Mouse (Mus musculus) liver, embryonic 13.5 days (tissue): ENCODE measurements around the gene Oas3. TPM values are rescaled to one million over a fixed set of nuclear protein-coding genes. Genes with fewer than 3 reads are reported as not detected.
"Not testable (repeated sequence)": the region's sequence is repeated elsewhere in the genome, so short reads cannot be mapped to it uniquely, and the experiment has no call there.

Experiments
- ATAC-seq: fragments of 200-750 bp; cut with Nextera tagmentation; 2 replicates; pipeline ENCODE4 v1.8.0; 2017; ENCODE audit warnings: low read depth, mild to moderate bottlenecking, moderate number of reproducible peaks, moderate library complexity
- DNase-seq: peaks from one replicate; pipeline ENCODE4 v3.0.0; 2022
- H3K27ac ChIP-seq: fragments of 300-500 bp; sonication (generic); 2 replicates; pipeline ENCODE4 v1.5.1; 2015; ENCODE audit warnings: moderate library complexity, mild to moderate bottlenecking, inconsistent platforms
- H3K27me3 ChIP-seq: fragments of 300-500 bp; sonication (generic); 2 replicates; pipeline ENCODE4 v1.6.1; 2015; ENCODE audit warnings: mild to moderate bottlenecking, inconsistent platforms
- H3K36me3 ChIP-seq: fragments of 300-500 bp; sonication (generic); 2 replicates; pipeline ENCODE4 v1.6.1; 2015; ENCODE audit warnings: mild to moderate bottlenecking, inconsistent platforms
- H3K4me1 ChIP-seq: fragments of 300-500 bp; sonication (generic); replicated peaks from 2 replicates; pipeline ENCODE4 v1.6.1; 2015; ENCODE audit warnings: inconsistent platforms
- H3K4me2 ChIP-seq: fragments of 300-500 bp; sonication (generic); 2 replicates; pipeline ENCODE4 v1.6.1; 2015; ENCODE audit warnings: inconsistent platforms, mild to moderate bottlenecking, moderate library complexity
- H3K4me3 ChIP-seq: fragments of 300-500 bp; sonication (generic); replicated peaks from 2 replicates; pipeline ENCODE4 v1.5.1; 2015; ENCODE audit warnings: mild to moderate bottlenecking, inconsistent platforms
- H3K9ac ChIP-seq: fragments of 300-500 bp; sonication (generic); 2 replicates; pipeline ENCODE4 v1.6.1; 2015; ENCODE audit warnings: mild to moderate bottlenecking, inconsistent platforms
- H3K9me3 ChIP-seq: fragments of 300-500 bp; sonication (generic); replicated peaks from 2 replicates; pipeline ENCODE4 v1.6.1; 2016; ENCODE audit warnings: inconsistent platforms
- WGBS: fragments of 180-500 bp; shearing (Covaris S2); methylation state at CpG from one replicate; pipeline ENCODE4 v1.1.7; 2015; ENCODE audit not compliant: insufficient replicate concordance; 5-methylcytosine and 5-hydroxymethylcytosine counted together
- polyA plus RNA-seq: library from polyadenylated mRNA; unstranded; fragments of >200 nt; fragmentation: Nextera tagmentation; extraction: Ambion mirVana; gene quantifications from 2 replicates; pipeline ENCODE4 v1.2.1, GENCODE M21; 2015

Oas3 gene
- polyA plus RNA-seq, result 0.12 and 0.17 TPM in 2 replicates

DNA sequence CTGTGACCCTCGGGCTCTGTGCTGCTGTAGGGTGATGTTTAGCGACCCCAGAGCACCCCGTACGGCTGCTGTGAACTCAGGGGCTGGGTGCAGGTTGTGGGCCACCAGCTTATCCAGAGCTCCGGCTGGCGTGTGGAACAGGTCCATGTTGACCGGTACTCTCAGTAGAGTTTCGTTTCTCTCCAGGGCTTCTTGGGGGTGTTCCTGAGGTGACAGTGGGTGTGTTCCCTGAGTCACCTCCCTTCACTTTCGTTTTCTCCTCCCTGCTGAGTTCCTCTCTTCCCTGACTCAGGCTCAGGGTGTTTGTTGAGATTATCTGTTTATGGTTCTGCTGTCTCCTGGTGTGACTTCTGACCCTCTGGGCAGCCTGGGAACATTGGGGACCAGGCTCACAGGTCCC lies at the start of gene Oas3:
Oas3 (minus strand) TSS at position 184 of the 400 bp plus-strand sequence.
- no peak within 1 kb of the TSS for H3K4me2 ChIP-seq
- H3K9me3 ChIP-seq, result no peaks in the 10 kb centered on the region
- no peaks in the 10 kb centered on the region for H3K27me3 ChIP-seq
- no peak for DNase-seq
- ATAC-seq, result no peak
- no peaks in the 10 kb centered on the region for H3K36me3 ChIP-seq
- H3K4me1 ChIP-seq, result peaks cover 20% of the 10 kb centered on the region
- 58% methylated on average over 9 of the region's 9 CpGs for WGBS
- no peak within 1 kb of the TSS for H3K9ac ChIP-seq
- no peak within 1 kb of the TSS for H3K4me3 ChIP-seq
- H3K27ac ChIP-seq, result no peak within 1 kb of the TSS

DNA sequence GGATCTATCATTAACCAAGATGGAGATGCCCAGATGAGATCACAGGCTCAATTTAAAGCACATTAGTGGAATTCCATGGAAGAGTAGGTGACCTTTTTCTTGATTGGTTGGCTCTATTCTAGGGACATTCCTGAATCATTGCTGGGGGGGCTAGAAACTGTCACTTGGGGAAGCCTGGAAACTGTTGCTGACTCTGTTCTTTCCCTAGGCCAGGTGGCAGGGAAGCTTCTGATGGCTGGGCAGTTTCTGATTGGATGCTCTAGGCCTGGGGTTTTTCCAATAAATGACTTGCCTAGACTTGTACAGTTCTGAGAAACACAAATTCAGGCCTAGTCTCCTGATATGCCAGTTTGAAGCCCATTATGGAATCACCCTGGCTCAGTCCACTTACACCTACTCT lies 41.5 kb upstream of the Oas3 start:
- Histone ChIP-seq H3K9me3 (no peaks in the 10 kb centered on the region), H3K9ac (no peak overlapping the region), H3K4me3 (no peak overlapping the region), H3K27ac (no peak overlapping the region), H3K36me3 (no peaks in the 10 kb centered on the region), H3K27me3 (no peaks in the 10 kb centered on the region), H3K4me1 (no peaks in the 10 kb centered on the region), H3K4me2 (no peak overlapping the region)
- DNase-seq, result no peak
- no peak for ATAC-seq

DNA sequence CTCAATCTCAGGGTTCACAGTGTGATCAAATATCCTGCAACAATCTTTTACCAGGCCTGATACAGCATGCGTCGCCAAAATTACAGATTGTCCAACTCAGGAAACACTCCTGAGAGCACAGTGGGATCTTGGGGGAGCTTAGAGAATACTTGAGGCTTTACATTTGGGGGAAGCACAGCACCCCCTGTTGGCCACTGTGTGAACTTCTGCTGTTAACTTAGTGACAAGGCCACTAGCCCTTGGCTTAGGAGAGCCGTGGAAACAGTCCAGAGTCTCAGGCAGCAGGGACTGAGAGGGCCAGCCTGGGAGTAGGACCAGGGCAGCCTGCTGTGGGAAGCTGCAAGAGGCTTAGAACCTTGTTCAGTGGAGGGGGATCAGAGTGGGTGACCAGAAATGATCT lies 38.5 kb upstream of the Oas3 start:
- H3K4me2 ChIP-seq, result no peak overlapping the region
- DNase-seq (no peak), ATAC-seq (no peak)
- no peak overlapping the region for H3K4me3 ChIP-seq
- no peaks in the 10 kb centered on the region for H3K9me3 ChIP-seq
- WGBS, result 56% methylated on average over 3 of the region's 3 CpGs
- no peaks in the 10 kb centered on the region for H3K36me3 ChIP-seq
- no peak overlapping the region for H3K27ac ChIP-seq
- peaks cover 12% of the 10 kb centered on the region for H3K4me1 ChIP-seq
- no peak overlapping the region for H3K9ac ChIP-seq
- no peaks in the 10 kb centered on the region for H3K27me3 ChIP-seq

DNA sequence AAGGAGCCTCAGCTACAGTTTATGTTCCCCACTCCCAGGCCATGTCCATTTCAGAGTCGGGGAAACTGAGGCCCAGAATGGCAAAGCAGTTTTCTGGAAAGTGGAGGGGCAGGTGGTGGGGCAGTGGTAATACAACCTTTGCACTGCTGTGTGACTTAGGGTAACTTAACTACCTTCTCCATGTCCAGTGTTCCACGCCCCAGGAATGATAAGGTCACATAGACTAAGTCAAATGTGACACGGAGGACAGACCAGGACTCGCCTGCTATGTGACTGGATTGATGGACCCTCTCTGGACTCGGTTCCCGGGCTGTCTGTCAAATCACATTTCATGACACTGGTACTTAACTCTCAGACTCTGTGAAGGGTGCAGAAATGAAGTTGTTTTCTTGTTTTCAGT lies 35.6 kb upstream of the Oas3 start:
- DNase-seq (no peak), ATAC-seq (no peak)
- no peaks in the 10 kb centered on the region for H3K9me3 ChIP-seq
- peak overlapping the region; percentile 74 for H3K9ac ChIP-seq
- no peak overlapping the region for H3K27ac ChIP-seq
- H3K36me3 ChIP-seq, result no peaks in the 10 kb centered on the region
- WGBS, result 52% methylated on average over 6 of the region's 6 CpGs
- H3K27me3 ChIP-seq, result no peaks in the 10 kb centered on the region
- H3K4me3 ChIP-seq, result peak overlapping the region; percentile 68
- peaks cover 16% of the 10 kb centered on the region for H3K4me1 ChIP-seq
- peak overlapping the region; percentile 76 for H3K4me2 ChIP-seq

DNA sequence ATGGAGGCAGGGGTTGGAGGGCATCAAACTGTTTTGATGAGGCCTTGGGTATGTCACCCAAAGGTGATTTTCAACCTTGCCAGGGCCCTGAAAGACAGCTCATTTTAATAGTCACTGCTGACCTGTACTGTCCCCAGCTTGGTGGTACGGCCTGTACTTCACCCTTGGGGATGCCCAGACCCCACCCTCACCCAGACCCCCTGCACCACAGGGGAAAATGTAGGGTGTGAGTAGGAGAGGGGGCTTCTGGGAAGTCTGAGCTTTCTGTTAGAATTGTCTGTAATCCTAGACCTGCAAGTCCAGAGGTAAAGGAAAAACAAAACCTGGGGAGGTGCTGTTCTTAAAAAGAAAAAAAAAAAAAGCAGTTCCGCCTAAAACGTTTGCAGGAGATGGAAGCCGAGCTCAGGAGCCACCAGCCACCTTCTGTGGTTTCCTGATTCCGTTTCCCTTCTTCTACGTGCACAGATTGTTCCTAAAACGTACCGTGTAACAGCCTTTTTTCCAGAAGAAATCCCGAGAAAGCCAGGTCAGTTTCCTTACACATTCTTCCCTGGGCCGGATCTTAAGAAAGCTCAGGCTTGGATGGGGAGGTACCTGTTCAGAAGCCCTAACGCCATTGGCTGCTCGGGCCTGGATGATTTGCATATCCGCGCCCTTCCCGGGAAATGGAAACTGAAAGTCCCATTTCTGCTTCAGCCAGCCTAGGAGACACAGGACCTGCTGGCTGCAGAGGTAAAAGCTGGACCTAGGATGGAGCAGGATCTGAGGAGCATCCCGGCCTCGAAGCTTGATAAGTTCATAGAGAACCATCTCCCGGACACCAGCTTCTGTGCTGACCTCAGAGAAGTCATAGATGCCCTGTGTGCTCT lies 34.7 kb upstream of the Oas3 start, which contains the start of gene Oas1c:
Oas1c (minus strand) TSS at position 564 of the 869 bp plus-strand sequence.
- Histone ChIP-seq H3K27ac (no peak within 1 kb of the TSS), H3K4me1 (peaks cover 16% of the 10 kb centered on the region), H3K27me3 (no peaks in the 10 kb centered on the region), H3K9ac (peak within 1 kb of the TSS; percentile 74), H3K36me3 (no peaks in the 10 kb centered on the region), H3K4me2 (peak within 1 kb of the TSS; percentile 76), H3K4me3 (peak within 1 kb of the TSS; percentile 68), H3K9me3 (no peaks in the 10 kb centered on the region)
- DNase-seq (peak; percentile 66), ATAC-seq (peak; percentile 89)
- 8% methylated on average over 18 of the region's 18 CpGs for WGBS

DNA sequence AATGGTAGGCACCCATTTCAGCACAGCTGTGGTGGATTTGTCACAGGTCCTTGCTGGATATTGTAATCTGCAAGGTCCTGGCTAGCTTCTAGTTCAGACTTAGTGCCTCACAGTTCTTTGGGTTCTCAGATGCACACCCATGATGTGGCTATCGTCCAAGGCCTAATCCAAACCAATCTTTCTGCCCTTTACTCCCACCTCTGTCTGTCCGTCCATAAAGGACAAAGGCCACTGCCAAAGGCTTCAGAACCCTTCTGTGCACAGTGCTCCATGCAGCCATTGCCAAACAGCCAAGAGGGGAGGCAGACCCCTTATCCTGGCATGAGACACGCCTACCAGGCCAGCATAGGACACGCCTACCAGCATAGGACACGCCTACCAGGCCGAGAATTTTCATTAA lies 31.7 kb upstream of the Oas3 start:
- H3K9me3 ChIP-seq, result no peaks in the 10 kb centered on the region
- DNase-seq, result no peak
- ATAC-seq, result no peak
- H3K27ac ChIP-seq, result no peak overlapping the region
- no peak overlapping the region for H3K4me3 ChIP-seq
- no peak overlapping the region for H3K9ac ChIP-seq
- H3K4me2 ChIP-seq, result no peak overlapping the region
- H3K27me3 ChIP-seq, result no peaks in the 10 kb centered on the region
- 23% methylated on average over 6 of the region's 6 CpGs for WGBS
- no peaks in the 10 kb centered on the region for H3K36me3 ChIP-seq
- H3K4me1 ChIP-seq, result peaks cover 16% of the 10 kb centered on the region

DNA sequence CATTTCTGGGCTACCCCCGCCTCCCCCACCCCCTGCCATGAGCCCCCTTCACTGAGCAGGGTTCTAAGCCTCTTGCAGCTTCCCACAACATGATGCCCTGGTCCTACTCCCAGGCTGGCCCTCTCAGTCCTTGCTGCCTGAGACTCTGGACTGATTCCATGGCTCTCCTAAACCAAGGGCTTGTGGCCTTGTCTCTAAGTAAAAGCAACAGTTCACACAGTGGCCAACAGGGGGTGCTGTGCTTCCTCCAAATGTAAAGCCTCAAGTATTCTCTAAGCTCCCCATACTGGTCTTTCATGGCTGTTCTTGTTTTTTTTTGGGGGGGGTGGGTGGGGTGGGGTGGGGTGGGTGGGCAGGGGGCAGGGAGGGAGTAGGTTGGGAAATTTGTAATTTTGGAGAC lies 29.0 kb upstream of the Oas3 start:
- Histone ChIP-seq H3K4me3 (no peak overlapping the region), H3K9ac (no peak overlapping the region), H3K36me3 (no peaks in the 10 kb centered on the region), H3K4me1 (peaks cover 3% of the 10 kb centered on the region; the same call in 1 of the 2 replicates), H3K9me3 (no peaks in the 10 kb centered on the region), H3K4me2 (no peak overlapping the region), H3K27ac (no peak overlapping the region), H3K27me3 (no peaks in the 10 kb centered on the region)
- ATAC-seq (no peak), DNase-seq (peak; percentile 17)
- WGBS, result 55% methylated on average over 1 of the region's 1 CpGs

DNA sequence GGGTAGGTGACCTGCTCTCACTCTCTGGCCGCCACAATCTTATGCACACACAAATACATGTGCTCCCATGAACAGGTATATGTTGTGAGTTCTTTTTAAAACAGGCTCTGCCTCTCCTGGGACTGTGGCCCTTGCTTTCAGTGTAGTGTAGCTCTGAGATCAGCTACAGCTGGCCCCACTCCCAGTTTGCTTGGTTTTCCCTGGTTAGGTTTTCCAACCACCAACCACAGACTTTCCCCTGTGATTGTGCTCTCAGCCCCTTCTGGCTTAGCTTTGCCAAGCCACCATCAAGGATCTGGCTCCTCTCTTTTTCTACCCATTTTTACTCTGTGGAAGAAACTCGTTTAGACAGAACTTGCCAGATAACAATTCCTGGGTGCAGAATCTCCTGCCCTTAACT lies 26.1 kb upstream of the Oas3 start:
- H3K4me1 ChIP-seq, result no peaks in the 10 kb centered on the region

DNA sequence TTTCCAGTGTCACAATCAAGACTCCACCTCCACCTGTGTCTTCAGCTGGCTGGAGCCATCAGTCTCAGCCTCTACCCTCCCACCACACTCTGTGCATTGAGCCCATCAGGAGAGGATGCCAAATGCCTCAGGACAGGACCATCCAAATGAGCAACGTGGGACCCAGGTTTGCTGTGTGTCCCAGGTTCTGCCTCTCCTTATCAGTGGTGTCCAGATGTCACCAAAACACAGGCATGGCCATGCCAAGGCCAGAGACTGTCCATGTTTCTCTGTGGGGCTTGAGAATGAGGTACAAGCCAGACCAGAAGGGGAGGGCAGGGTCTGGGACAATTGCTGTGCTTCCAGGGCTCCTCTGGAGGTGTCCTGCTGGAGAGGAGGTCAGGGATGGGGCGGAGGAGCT lies 21.5 kb upstream of the Oas3 start:
- H3K9ac ChIP-seq, H3K27me3 ChIP-seq, H3K36me3 ChIP-seq, H3K27ac ChIP-seq, ATAC-seq, H3K9me3 ChIP-seq, H3K4me3 ChIP-seq, H3K4me1 ChIP-seq, H3K4me2 ChIP-seq, DNase-seq: not testable (repeated sequence)
- WGBS, result 20% methylated on average over 2 of the region's 2 CpGs

More for the DNA sequence above, 26.1 kb upstream of the Oas3 start:
- Histone ChIP-seq H3K4me2 (no peak overlapping the region), H3K4me3 (no peak overlapping the region), H3K9ac (no peak overlapping the region), H3K27me3 (no peaks in the 10 kb centered on the region), H3K27ac (no peak overlapping the region), H3K9me3 (no peaks in the 10 kb centered on the region), H3K36me3 (no peaks in the 10 kb centered on the region)
- DNase-seq, result no peak
- WGBS, result 34% methylated on average over 2 of the region's 2 CpGs
- ATAC-seq, result no peak

DNA sequence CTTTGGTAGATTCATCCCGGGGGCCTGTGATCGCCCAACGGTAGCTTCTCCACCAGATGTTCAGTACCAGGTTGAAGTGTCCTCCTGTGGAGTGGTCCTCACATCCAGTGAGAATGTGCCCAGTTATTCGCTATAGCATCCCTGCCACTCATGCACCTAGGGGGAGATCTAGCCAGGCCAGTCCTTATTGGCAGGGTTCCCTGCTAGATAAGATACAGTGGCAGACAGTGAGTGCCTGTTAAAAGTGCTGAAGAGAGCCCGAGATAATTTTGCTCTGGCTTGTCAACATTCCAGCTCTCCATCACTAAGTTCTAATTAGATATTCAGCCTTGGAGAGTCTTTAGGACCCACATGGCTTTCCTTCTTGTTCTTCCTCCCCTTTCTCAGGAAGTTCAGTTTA lies 20.7 kb upstream of the Oas3 start:
- H3K27ac ChIP-seq, result not testable (repeated sequence)

DNA sequence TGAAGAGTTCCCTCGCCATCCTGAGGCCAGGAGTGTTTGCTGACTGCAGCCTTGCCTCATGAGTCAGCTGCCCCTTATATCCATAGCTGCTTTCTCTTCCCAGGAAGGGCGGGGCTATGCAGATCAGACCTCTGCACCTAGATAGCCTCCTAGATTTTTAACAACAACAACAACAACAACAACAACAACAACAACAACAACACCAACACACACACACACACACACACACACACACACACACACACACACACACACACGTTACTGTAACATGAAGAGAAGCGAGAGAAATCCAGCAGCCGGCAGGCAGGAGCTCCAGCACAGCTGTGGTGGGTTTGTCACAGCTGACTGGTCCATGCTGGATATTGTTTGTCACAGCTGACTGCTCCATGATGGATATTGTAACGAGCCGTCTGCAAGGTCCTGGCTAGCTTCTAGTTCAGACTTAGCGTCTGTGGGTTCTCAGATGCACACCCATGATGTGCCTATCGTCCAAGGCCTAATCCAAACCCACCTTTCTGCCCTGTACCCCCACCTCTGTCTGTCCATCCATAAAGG lies 18.1 kb upstream of the Oas3 start, which contains the start of gene Oas1e:
Oas1e (minus strand) TSS at position 51 of the 555 bp plus-strand sequence.
- not testable (repeated sequence) for H3K9me3 ChIP-seq, H3K27ac ChIP-seq, H3K4me2 ChIP-seq, ATAC-seq, H3K4me3 ChIP-seq, H3K36me3 ChIP-seq, DNase-seq, H3K27me3 ChIP-seq, H3K4me1 ChIP-seq, H3K9ac ChIP-seq
- WGBS, result 55% methylated on average over 9 of the region's 9 CpGs

More for the DNA sequence above, 20.7 kb upstream of the Oas3 start:
- ATAC-seq, H3K27me3 ChIP-seq, H3K4me1 ChIP-seq, H3K4me2 ChIP-seq, H3K36me3 ChIP-seq, DNase-seq, H3K9me3 ChIP-seq, H3K4me3 ChIP-seq, H3K9ac ChIP-seq: not testable (repeated sequence)
- 58% methylated on average over 5 of the region's 5 CpGs for whole genome bisulfite sequencing
